7 mouse cellular contexts compared by ENCODE assay signal in the genomic region with DNA sequence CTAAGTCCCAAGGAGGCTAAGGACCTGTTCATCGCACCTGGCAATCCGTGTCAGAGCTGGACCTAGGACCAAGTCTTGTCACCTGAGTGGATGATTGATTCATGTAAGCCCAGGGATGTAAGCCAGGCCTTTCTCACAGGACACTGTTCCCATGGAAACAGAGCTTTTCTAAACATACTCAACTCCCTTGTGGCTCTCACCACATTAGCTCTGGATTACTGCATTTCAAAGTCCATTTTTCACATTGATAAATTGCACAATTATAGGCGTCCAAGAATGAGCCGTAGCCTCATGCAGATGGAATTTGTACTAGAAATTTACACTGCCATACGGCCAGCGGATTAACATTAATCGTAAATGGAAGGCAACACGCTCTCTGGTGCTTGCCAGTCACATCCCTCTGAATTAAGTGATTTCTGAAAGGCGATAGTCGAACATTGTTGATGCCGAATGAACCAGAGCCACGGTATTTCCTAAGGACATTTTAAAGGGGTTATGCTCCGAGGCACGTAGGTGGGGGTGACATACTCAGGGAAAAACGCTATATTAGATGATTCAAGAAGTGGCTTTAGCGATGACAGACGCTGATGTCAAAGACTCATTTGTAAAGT. TPM values are rescaled to one million over a fixed set of nuclear protein-coding genes. Genes with fewer than 3 reads are reported as not detected.
DNase-seq lines count a peak whose midpoint lies in the region; ATAC-seq and TF ChIP-seq lines count a peak whose summit lies in the region.

No protein-coding gene starts in this region.

- peaks cover 21% of the 10 kb centered on the region for H3K4me1 ChIP-seq in lung, embryonic 16.5 days (replicated peaks; ENCODE audit: control insufficient read depth, insufficient read depth, low read length)
- peaks cover 32% of the 10 kb centered on the region for H3K4me1 ChIP-seq in embryonic fibroblast, embryonic 13.5 days (ENCODE audit: control insufficient read depth, insufficient read depth, low read length)
- peaks cover 42% of the 10 kb centered on the region for H3K4me1 ChIP-seq in limb, embryonic 14.5 days (ENCODE audit: control insufficient read depth, insufficient read depth, low read length)

- no peak overlapping the region for H3K9ac ChIP-seq in lung, embryonic 16.5 days (ENCODE audit: low read length)
- H3K9ac ChIP-seq in limb, embryonic 14.5 days (ENCODE audit: low read depth, low read length, severe bottlenecking), result no peak overlapping the region

- peak; percentile 76 for ATAC-seq in lung, embryonic 16.5 days (ENCODE audit: low read depth)
- ATAC-seq in limb, embryonic 14.5 days (ENCODE audit: low FRiP score, low read depth), result peak; percentile 60
- no peak for ATAC-seq in granulocyte monocyte progenitor cell, adult 5-6 weeks (replicated peaks; ENCODE audit: poor library complexity, severe bottlenecking)
- no peak for ATAC-seq in monocyte, adult 5-6 weeks (replicated peaks; ENCODE audit: insufficient number of reproducible peaks, low FRiP score, low TSS enrichment, poor library complexity, severe bottlenecking)

- H3K27ac ChIP-seq in lung, embryonic 16.5 days (ENCODE audit: low read length), result no peak overlapping the region
- H3K27ac ChIP-seq in embryonic fibroblast, embryonic 13.5 days (ENCODE audit: insufficient read depth, low read length), result peak overlapping the region; percentile 82
- H3K27ac ChIP-seq in limb, embryonic 14.5 days (replicated peaks; ENCODE audit: low read depth, low read length), result peak overlapping the region; percentile 30

- H3K27me3 ChIP-seq in lung, embryonic 16.5 days (ENCODE audit: control insufficient read depth, insufficient read depth, low read depth, low read length), result no peaks in the 10 kb centered on the region
- H3K27me3 ChIP-seq in limb, embryonic 14.5 days (ENCODE audit: control insufficient read depth, insufficient read depth, low read length), result no peaks in the 10 kb centered on the region

- H3K36me3 ChIP-seq in lung, embryonic 16.5 days (ENCODE audit: control insufficient read depth, insufficient read depth, low read length), result no peaks in the 10 kb centered on the region
- H3K36me3 ChIP-seq in limb, embryonic 14.5 days (ENCODE audit: control insufficient read depth, insufficient read depth, low read length), result no peaks in the 10 kb centered on the region

- no peaks in the 10 kb centered on the region; the same call in 1 of the 2 replicates for H3K9me3 ChIP-seq in lung, embryonic 16.5 days (ENCODE audit: control insufficient read depth, low read length)
- H3K9me3 ChIP-seq in limb, embryonic 14.5 days (ENCODE audit: control insufficient read depth, low read length), result no peaks in the 10 kb centered on the region

- 28% methylated on average over 17 of the region's 17 CpGs for WGBS in lung, embryonic 16.5 days
- 29% methylated on average over 17 of the region's 17 CpGs for WGBS in limb, embryonic 14.5 days

- no peak for DNase-seq in lung, adult 18-20 months
- DNase-seq in limb, embryonic 14.5 days (ENCODE audit: low spot score), result peak; percentile 90
- peak; percentile 27 for DNase-seq in yolk sac, embryonic 10.5 days (ENCODE audit: low spot score)

- peak overlapping the region; percentile 23; the same call in 1 of the 2 replicates for H3K4me2 ChIP-seq in lung, embryonic 16.5 days (ENCODE audit: low read depth, low read length)
- no peak overlapping the region for H3K4me2 ChIP-seq in limb, embryonic 14.5 days (replicated peaks; ENCODE audit: low read depth, low read length, severe bottlenecking)

- no peak for TF ChIP-seq POLR2A in embryonic fibroblast, embryonic 13.5 days (IDR thresholded peaks at IDR 0.05; ENCODE audit: low read depth, low read length)
- TF ChIP-seq POLR2A in limb, embryonic 14.5 days (IDR thresholded peaks at IDR 0.05; ENCODE audit: borderline replicate concordance, extremely low read depth, insufficient read depth, insufficient read length), result no peak

- no peak for TF ChIP-seq CTCF in embryonic fibroblast, embryonic 13.5 days (IDR thresholded peaks at IDR 0.05; ENCODE audit: borderline replicate concordance, insufficient read depth, low read length)

- H3K4me3 ChIP-seq in lung, embryonic 16.5 days (ENCODE audit: low read length), result no peak overlapping the region
- H3K4me3 ChIP-seq in embryonic fibroblast, embryonic 13.5 days (ENCODE audit: insufficient read depth, low read length), result no peak overlapping the region
- no peak overlapping the region for H3K4me3 ChIP-seq in limb, embryonic 14.5 days (replicated peaks; ENCODE audit: low read length)

RNA-seq across cellular contexts. Expression of a gene that starts 23.7 kb away (rescaled TPM):
- polyA plus RNA-seq in lung, embryonic 16.5 days (2015; fragmentation: Nextera tagmentation; extraction: Ambion mirVana), result 55.4 and 58.8 TPM in 2 replicates
- 22.8 and 27.0 TPM in 2 replicates for polyA plus RNA-seq in embryonic fibroblast, embryonic 13.5 days (2011; ENCODE audit: insufficient read length, low read depth, missing spikeins)
- 15.2 and 28.1 TPM in 2 replicates for polyA plus RNA-seq in limb, embryonic 14.5 days (2012; rRNA removed)
- polyA plus RNA-seq in limb, embryonic 14.5 days (2014; fragmentation: Nextera tagmentation; extraction: Ambion mirVana), result 44.1 and 45.3 TPM in 2 replicates
- 35.8 and 36.3 TPM in 2 replicates for total RNA-seq in granulocyte monocyte progenitor cell, adult 5-6 weeks (2014; fragmentation: Nextera tagmentation)
- 43.3 TPM in 2 replicates for total RNA-seq in granulocyte monocyte progenitor cell, adult 5-6 weeks (2017)
- 38.0 to 39.8 TPM (median 38.2 TPM) in 3 replicates for total RNA-seq in monocyte, adult 5-6 weeks (2017)

RNA-seq across cellular contexts. Expression of a gene that starts 23.9 kb away (rescaled TPM):
- 196 and 198 TPM in 2 replicates for polyA plus RNA-seq in lung, embryonic 16.5 days (2015; fragmentation: Nextera tagmentation; extraction: Ambion mirVana)
- 44.9 and 51.4 TPM in 2 replicates for polyA plus RNA-seq in embryonic fibroblast, embryonic 13.5 days (2011; ENCODE audit: insufficient read length, low read depth, missing spikeins)
- polyA plus RNA-seq in limb, embryonic 14.5 days (2012; rRNA removed), result 88.7 and 191 TPM in 2 replicates
- polyA plus RNA-seq in limb, embryonic 14.5 days (2014; fragmentation: Nextera tagmentation; extraction: Ambion mirVana), result 169 and 177 TPM in 2 replicates
- 111 and 222 TPM in 2 replicates for total RNA-seq in granulocyte monocyte progenitor cell, adult 5-6 weeks (2014; fragmentation: Nextera tagmentation)
- 120 and 157 TPM in 2 replicates for total RNA-seq in granulocyte monocyte progenitor cell, adult 5-6 weeks (2017)
- 61.1 to 104 TPM (median 69.2 TPM) in 3 replicates for total RNA-seq in monocyte, adult 5-6 weeks (2017)

Comparison
In these comparisons a context has a peak if more than half of its experiments do, and no peak if none do; other contexts are left out.
1. ATAC-seq: peak in lung, embryonic 16.5 days (single experiment) and limb, embryonic 14.5 days (single experiment); none in granulocyte monocyte progenitor cell, adult 5-6 weeks (single experiment) and monocyte, adult 5-6 weeks (single experiment).
2. DNase-seq: peak in limb, embryonic 14.5 days (single experiment) and yolk sac, embryonic 10.5 days (single experiment); none in lung, adult 18-20 months (0 of 2).